Mouse (Mus musculus) heart, postnatal 0 days (tissue): Measurements from ENCODE around the gene Mafk.

Source experiments
- CTCF ChIP-seq: IDR thresholded peaks from 2 replicates; pipeline ENCODE4 v1.5.1; 2016; ENCODE audit warnings: antibody characterized with exemption, control low read depth, low read depth
- EP300 ChIP-seq: IDR thresholded peaks from 2 replicates; pipeline ENCODE4 v1.6.1; 2016; ENCODE audit warnings: antibody characterized with exemption, low read depth

DNA sequence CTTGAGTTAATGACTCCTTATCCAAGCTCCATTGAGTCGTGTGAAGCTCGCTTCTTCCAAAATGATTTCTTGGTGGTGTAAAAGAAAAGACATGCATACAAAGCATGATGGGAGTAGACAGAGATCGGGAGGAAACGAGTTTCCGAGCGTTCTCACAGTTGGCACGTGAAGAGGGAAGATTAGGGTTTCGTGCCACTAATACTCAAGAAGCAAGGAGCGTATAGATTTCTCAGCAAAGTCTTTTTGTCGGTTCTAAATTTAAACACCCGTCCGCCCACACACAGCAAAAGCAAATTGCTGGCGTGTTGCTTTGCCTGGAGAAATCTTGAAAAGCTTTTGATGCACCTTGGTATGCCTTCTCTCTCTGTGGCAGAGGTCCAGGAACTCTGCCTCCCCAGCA, 38.1 kb downstream of the Mafk start:
- TF ChIP-seq EP300: no peak
- TF ChIP-seq CTCF: no peak
